Mouse (Mus musculus): Measurements from ENCODE around the gene Rps2. TPM values are rescaled to one million over a fixed set of nuclear protein-coding genes. Genes with fewer than 3 reads are reported as not detected.
A peak's percentile ranks its signal among the peaks of the same experiment; 100 is the strongest.
"Not testable (repeated sequence)": the region's sequence is repeated elsewhere in the genome, so short reads cannot be mapped to it uniquely, and the experiment has no call there.

The Rps2 gene
- polyA plus RNA-seq, 1 experiment from 2014 or later, result 1,299 TPM

GRCm38 (mm10) chr17:24708646-24709045, 9.3 kb upstream of the Rps2 start:
- DNase-seq (ENCODE audit: low spot score), result no peak
- Histone ChIP-seq H3K27ac (ENCODE audit: low read depth, low read length) (no peak overlapping the region), H3K9ac (ENCODE audit: low read depth, low read length) (no peak overlapping the region), H3K36me3 (ENCODE audit: control insufficient read depth, insufficient read depth, low read length) (peaks cover 13% of the 10 kb centered on the region; the same call in 1 of the 2 replicates), H3K4me1 (replicated peaks; ENCODE audit: control insufficient read depth, insufficient read depth, low read length) (no peaks in the 10 kb centered on the region; the same call in 1 of the 2 replicates), H3K27me3 (ENCODE audit: control insufficient read depth, insufficient read depth, low read length) (no peaks in the 10 kb centered on the region), H3K9me3 (ENCODE audit: control insufficient read depth, low read length) (no peaks in the 10 kb centered on the region), H3K4me2 (replicated peaks; ENCODE audit: low read depth, low read length) (no peak overlapping the region), H3K4me3 (ENCODE audit: low read depth, low read length) (no peak overlapping the region)
- no peak for ATAC-seq (ENCODE audit: low FRiP score)
- 35% methylated on average over 2 of the region's 2 CpGs for WGBS

DNA sequence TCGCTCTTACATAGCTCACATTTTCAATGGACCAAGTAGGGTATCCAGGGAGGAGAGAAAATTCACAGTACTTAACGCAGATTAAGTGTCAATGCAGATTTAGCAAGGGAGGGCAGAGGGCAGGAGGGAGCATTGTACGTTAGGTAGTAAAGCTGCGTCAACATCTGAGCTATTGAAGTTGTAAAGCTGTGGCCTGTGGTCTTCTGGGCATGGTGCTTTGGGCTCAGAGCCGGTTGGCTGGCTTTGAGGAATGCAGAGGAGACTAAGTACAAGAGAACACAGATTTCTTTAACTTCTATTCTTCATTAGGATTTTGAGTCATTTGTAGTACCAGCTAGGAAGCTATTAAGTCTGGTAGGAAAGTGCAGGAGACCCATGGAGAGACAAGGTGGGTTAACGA, 2.4 kb upstream of the Rps2 start:
- Histone ChIP-seq H3K36me3 (ENCODE audit: control insufficient read depth, insufficient read depth, low read length) (0 out of 2 replicates have a peak, but pooled peaks cover 2% of the 10 kb centered on the region), H3K9me3 (ENCODE audit: control insufficient read depth, low read length) (no peaks in the 10 kb centered on the region), H3K27me3 (ENCODE audit: control insufficient read depth, insufficient read depth, low read length) (no peaks in the 10 kb centered on the region), H3K27ac (ENCODE audit: low read depth, low read length) (no peak overlapping the region), H3K4me1 (replicated peaks; ENCODE audit: control insufficient read depth, insufficient read depth, low read length) (no peaks in the 10 kb centered on the region), H3K4me2 (replicated peaks; ENCODE audit: low read depth, low read length) (no peak overlapping the region), H3K9ac (ENCODE audit: low read depth, low read length) (no peak overlapping the region), H3K4me3 (ENCODE audit: low read depth, low read length) (no peak overlapping the region)
- 78% methylated on average over 6 of the region's 6 CpGs for WGBS
- DNase-seq (ENCODE audit: low spot score) (no peak), ATAC-seq (ENCODE audit: low FRiP score) (no peak)

GRCm38 (mm10) chr17:24716166-24716682, 1.7 kb upstream of the Rps2 start:
- Histone ChIP-seq H3K9ac (ENCODE audit: low read depth, low read length) (no peak overlapping the region), H3K27me3 (ENCODE audit: control insufficient read depth, insufficient read depth, low read length) (no peaks in the 10 kb centered on the region), H3K27ac (ENCODE audit: low read depth, low read length) (no peak overlapping the region), H3K4me1 (replicated peaks; ENCODE audit: control insufficient read depth, insufficient read depth, low read length) (peaks cover under 1% of the 10 kb centered on the region; the same call in 1 of the 2 replicates), H3K4me3 (ENCODE audit: low read depth, low read length) (no peak overlapping the region), H3K36me3 (ENCODE audit: control insufficient read depth, insufficient read depth, low read length) (0 out of 2 replicates have a peak, but pooled peaks cover 2% of the 10 kb centered on the region), H3K9me3 (ENCODE audit: control insufficient read depth, low read length) (no peaks in the 10 kb centered on the region), H3K4me2 (replicated peaks; ENCODE audit: low read depth, low read length) (no peak overlapping the region)
- no peak for ATAC-seq (ENCODE audit: low FRiP score)
- DNase-seq (ENCODE audit: low spot score), result no peak
- 94% methylated on average over 15 of the region's 15 CpGs for WGBS

DNA sequence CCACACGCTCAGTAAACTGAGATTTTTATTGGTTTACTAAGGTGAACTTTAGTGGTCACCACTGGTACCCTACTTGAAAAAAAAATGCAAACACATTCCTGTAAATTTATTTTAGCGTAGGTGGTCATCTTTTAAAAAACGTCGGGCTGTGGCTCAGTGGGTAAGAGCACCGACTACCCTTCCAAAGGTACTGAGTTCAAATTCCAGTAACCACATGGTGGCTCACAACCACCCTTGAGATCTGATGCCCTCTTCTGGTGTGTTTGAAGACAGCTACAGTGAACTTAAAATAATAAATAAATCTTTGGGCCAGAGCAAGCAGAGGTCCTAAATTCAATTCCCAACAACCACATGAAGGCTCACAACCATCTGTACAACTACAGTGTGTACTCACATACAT, 1.0 kb downstream of the Rps2 start:
- Histone ChIP-seq H3K4me2 (replicated peaks; ENCODE audit: low read depth, low read length) (peak overlapping the region; percentile 61), H3K4me3 (ENCODE audit: low read depth, low read length) (peak overlapping the region; percentile 75), H3K9ac (ENCODE audit: low read depth, low read length) (peak overlapping the region; percentile 81; the same call in 1 of the 2 replicates), H3K4me1 (replicated peaks; ENCODE audit: control insufficient read depth, insufficient read depth, low read length) (peaks cover 10% of the 10 kb centered on the region)
- 60% methylated on average over 5 of the region's 5 CpGs for WGBS
- not testable (repeated sequence) for H3K9me3 ChIP-seq (ENCODE audit: control insufficient read depth, low read length); H3K36me3 ChIP-seq (ENCODE audit: control insufficient read depth, insufficient read depth, low read length); H3K27me3 ChIP-seq (ENCODE audit: control insufficient read depth, insufficient read depth, low read length); H3K27ac ChIP-seq (ENCODE audit: low read depth, low read length); DNase-seq (ENCODE audit: low spot score); ATAC-seq (ENCODE audit: low FRiP score)

DNA sequence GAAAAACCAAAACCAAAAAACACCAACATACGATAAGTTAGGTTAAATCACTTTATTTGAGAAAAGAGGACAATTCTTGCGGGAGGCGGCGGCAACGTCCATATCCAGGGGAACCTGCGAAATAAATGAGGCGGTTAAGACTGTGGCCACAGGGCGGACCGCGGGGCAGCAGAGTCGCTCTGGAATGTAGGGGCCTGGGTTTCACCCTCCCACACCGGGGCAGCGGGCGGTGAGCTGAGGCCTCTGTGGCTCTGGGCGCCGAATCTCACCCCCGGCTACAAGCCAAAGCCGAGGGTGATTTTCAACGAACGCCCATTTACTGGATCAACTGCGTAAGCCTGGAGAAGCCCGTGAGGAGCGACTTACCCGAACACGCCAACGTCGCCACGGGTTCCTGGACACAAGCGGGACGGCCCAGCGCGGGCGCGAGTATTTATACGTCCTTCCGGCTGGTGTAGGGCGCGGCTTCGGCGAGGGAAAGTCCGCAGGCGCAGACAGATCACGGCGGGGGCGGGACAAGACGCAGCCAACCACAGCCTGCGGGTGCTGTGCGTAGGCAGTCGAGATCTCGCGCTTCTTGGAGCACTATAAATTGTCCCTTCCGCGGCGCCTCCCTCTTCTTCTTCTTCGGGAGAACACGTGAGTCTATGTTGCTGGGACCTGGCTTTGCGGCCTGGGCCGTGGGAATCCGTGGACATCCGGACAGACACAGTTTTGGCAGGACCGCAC, 1.7 kb downstream of the Rps2 start:
- peak overlapping the region; percentile 75 for H3K4me3 ChIP-seq (ENCODE audit: low read depth, low read length)
- H3K27ac ChIP-seq (ENCODE audit: low read depth, low read length), result peak overlapping the region; percentile 56
- H3K9ac ChIP-seq (ENCODE audit: low read depth, low read length), result peak overlapping the region; percentile 81
- H3K36me3 ChIP-seq (ENCODE audit: control insufficient read depth, insufficient read depth, low read length), result 0 out of 2 replicates have a peak, but pooled peaks cover 6% of the 10 kb centered on the region
- peak overlapping the region; percentile 80 for H3K4me2 ChIP-seq (replicated peaks; ENCODE audit: low read depth, low read length)
- no peaks in the 10 kb centered on the region for H3K27me3 ChIP-seq (ENCODE audit: control insufficient read depth, insufficient read depth, low read length)
- peaks cover 10% of the 10 kb centered on the region for H3K4me1 ChIP-seq (replicated peaks; ENCODE audit: control insufficient read depth, insufficient read depth, low read length)
- peak; percentile 98 for DNase-seq (ENCODE audit: low spot score)
- under 1% methylated on average over 58 of the region's 61 CpGs for WGBS
- no peaks in the 10 kb centered on the region for H3K9me3 ChIP-seq (ENCODE audit: control insufficient read depth, low read length)
- peak; percentile 97 for ATAC-seq (ENCODE audit: low FRiP score)

DNA sequence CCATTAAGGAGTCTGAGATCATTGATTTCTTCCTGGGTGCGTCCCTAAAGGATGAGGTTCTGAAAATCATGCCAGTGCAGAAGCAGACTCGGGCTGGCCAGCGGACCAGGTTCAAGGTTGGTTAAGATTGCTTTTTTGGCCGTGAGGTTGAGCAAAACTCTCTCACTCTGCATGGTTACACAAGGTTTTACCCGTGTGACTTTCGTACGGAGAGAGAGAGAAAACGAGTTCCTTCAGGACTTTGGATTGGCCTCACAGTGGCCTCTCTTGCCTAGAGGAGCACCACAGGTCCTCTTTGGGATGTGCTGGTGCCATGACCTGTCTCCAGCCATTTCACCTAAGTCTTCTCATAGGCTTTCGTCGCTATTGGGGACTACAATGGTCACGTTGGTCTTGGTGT, 2.7 kb downstream of the Rps2 start:
- H3K4me2 ChIP-seq (replicated peaks; ENCODE audit: low read depth, low read length), result peak overlapping the region; percentile 80

DNA sequence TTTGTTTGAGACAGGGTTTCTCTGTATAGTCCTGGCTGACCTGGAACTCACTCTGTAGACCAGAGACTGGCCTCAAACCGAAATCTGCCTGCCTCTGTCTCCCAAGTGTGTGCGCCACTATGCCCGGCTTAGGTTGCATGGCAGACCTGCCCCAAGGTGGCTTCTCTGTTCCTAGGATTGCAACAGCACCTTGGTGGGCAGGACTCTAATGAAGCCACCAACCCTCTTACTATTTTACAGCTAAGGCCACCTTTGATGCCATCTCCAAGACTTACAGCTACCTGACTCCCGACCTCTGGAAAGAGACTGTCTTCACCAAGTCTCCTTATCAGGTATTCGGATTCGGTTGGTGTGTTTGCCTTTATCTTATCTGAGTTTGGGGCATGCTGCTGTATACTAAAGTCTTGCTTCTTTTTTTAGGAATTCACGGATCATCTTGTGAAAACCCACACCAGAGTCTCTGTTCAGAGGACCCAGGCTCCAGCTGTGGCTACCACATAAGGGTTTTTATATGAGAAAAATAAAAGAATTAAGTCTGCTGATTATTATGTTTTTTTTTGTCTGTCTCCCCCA, 3.6 kb downstream of the Rps2 start:
- H3K9me3 ChIP-seq (ENCODE audit: control insufficient read depth, low read length); ATAC-seq (ENCODE audit: low FRiP score); H3K9ac ChIP-seq (ENCODE audit: low read depth, low read length); H3K27me3 ChIP-seq (ENCODE audit: control insufficient read depth, insufficient read depth, low read length); H3K36me3 ChIP-seq (ENCODE audit: control insufficient read depth, insufficient read depth, low read length); H3K27ac ChIP-seq (ENCODE audit: low read depth, low read length); DNase-seq (ENCODE audit: low spot score): not testable (repeated sequence)
- Histone ChIP-seq H3K4me3 (ENCODE audit: low read depth, low read length) (peak overlapping the region; percentile 75), H3K4me2 (replicated peaks; ENCODE audit: low read depth, low read length) (peak overlapping the region; percentile 39), H3K4me1 (replicated peaks; ENCODE audit: control insufficient read depth, insufficient read depth, low read length) (peaks cover 10% of the 10 kb centered on the region)
- 71% methylated on average over 7 of the region's 7 CpGs for WGBS

More for the DNA sequence above, 2.7 kb downstream of the Rps2 start:
- not testable (repeated sequence) for ATAC-seq (ENCODE audit: low FRiP score); H3K9me3 ChIP-seq (ENCODE audit: control insufficient read depth, low read length); H3K27ac ChIP-seq (ENCODE audit: low read depth, low read length); H3K36me3 ChIP-seq (ENCODE audit: control insufficient read depth, insufficient read depth, low read length); H3K27me3 ChIP-seq (ENCODE audit: control insufficient read depth, insufficient read depth, low read length)
- peak overlapping the region; percentile 80 for H3K9ac ChIP-seq (ENCODE audit: low read depth, low read length)
- peaks cover 10% of the 10 kb centered on the region for H3K4me1 ChIP-seq (replicated peaks; ENCODE audit: control insufficient read depth, insufficient read depth, low read length)
- 3% methylated on average over 10 of the region's 11 CpGs for WGBS
- peak; percentile 28 for DNase-seq (ENCODE audit: low spot score)
- H3K4me3 ChIP-seq (ENCODE audit: low read depth, low read length), result peak overlapping the region; percentile 75

GRCm38 (mm10) chr17:24722220-24722924, 4.5 kb downstream of the Rps2 start:
- Histone ChIP-seq H3K36me3 (ENCODE audit: control insufficient read depth, insufficient read depth, low read length) (0 out of 2 replicates have a peak, but pooled peaks cover 4% of the 10 kb centered on the region), H3K9ac (ENCODE audit: low read depth, low read length) (no peak overlapping the region), H3K9me3 (ENCODE audit: control insufficient read depth, low read length) (no peaks in the 10 kb centered on the region), H3K4me3 (ENCODE audit: low read depth, low read length) (no peak overlapping the region), H3K4me2 (replicated peaks; ENCODE audit: low read depth, low read length) (no peak overlapping the region), H3K27ac (ENCODE audit: low read depth, low read length) (no peak overlapping the region), H3K27me3 (ENCODE audit: control insufficient read depth, insufficient read depth, low read length) (no peaks in the 10 kb centered on the region), H3K4me1 (replicated peaks; ENCODE audit: control insufficient read depth, insufficient read depth, low read length) (peaks cover 10% of the 10 kb centered on the region)
- DNase-seq (ENCODE audit: low spot score) (peak; percentile 18), ATAC-seq (ENCODE audit: low FRiP score) (no peak)
- WGBS, result 33% methylated on average over 13 of the region's 13 CpGs
